Mouse (Mus musculus): ENCODE data around the gene Fam187b.
A peak's percentile ranks its signal among the peaks of the same experiment; 100 is the strongest.
"Not testable (repeated sequence)": the region's sequence is repeated elsewhere in the genome, so short reads cannot be mapped to it uniquely, and the experiment has no call there.

The Fam187b gene

GRCm38 (mm10) chr7:30973501-30974289, at the start of gene Fam187b:
TSS of gene Fam187b (plus strand) at chr7:30973790.
- DNase-seq: peak; percentile 93

- no peak for DNase-seq
Measured at GRCm38 (mm10) chr7:30924071-30924470, 49.5 kb upstream of the Fam187b start.

- DNase-seq: not testable (repeated sequence)
Measured at GRCm38 (mm10) chr7:30924581-30924980, 49.0 kb upstream of the Fam187b start, which contains the start of gene Hamp2. TSS of gene Hamp2 (minus strand) at chr7:30924681.

GRCm38 (mm10) chr7:30935422-30936099, 38.0 kb upstream of the Fam187b start:
- not testable (repeated sequence) for DNase-seq

- DNase-seq: not testable (repeated sequence)
Measured at GRCm38 (mm10) chr7:30940070-30940469, 33.5 kb upstream of the Fam187b start.

- DNase-seq: not testable (repeated sequence)
Measured at GRCm38 (mm10) chr7:30942365-30942764, 31.2 kb upstream of the Fam187b start.

GRCm38 (mm10) chr7:30943909-30944635, 29.5 kb upstream of the Fam187b start, which contains the start of gene Hamp:
TSS of gene Hamp (minus strand) at chr7:30944032.
- no peak for DNase-seq

- DNase-seq: peak; percentile 63 to 68
Measured at GRCm38 (mm10) chr7:30944706-30945105, 28.9 kb upstream of the Fam187b start.

GRCm38 (mm10) chr7:30945466-30945865, 28.1 kb upstream of the Fam187b start:
- DNase-seq: peak; percentile 69 to 75

GRCm38 (mm10) chr7:30945876-30946275, 27.7 kb upstream of the Fam187b start:
- no peak for DNase-seq

GRCm38 (mm10) chr7:30949902-30950301, 23.7 kb upstream of the Fam187b start:
- DNase-seq: not testable (repeated sequence)

- no peak for DNase-seq
Measured at GRCm38 (mm10) chr7:30952441-30953265, 20.9 kb upstream of the Fam187b start.

GRCm38 (mm10) chr7:30953459-30953858, 20.1 kb upstream of the Fam187b start:
- DNase-seq: no peak

GRCm38 (mm10) chr7:30954036-30954435, 19.6 kb upstream of the Fam187b start:
- DNase-seq: no peak

- no peak for DNase-seq
Measured at GRCm38 (mm10) chr7:30954971-30955520, 18.5 kb upstream of the Fam187b start.

GRCm38 (mm10) chr7:30955584-30956356, 17.8 kb upstream of the Fam187b start:
- DNase-seq: peak; percentile 95 to 97

- DNase-seq: peak; percentile 69 to 79
Measured at GRCm38 (mm10) chr7:30956357-30956751, 17.2 kb upstream of the Fam187b start.

- DNase-seq: peak; percentile 89 to 91
Measured at GRCm38 (mm10) chr7:30956756-30957366, 16.7 kb upstream of the Fam187b start, which contains the start of gene Usf2. TSS of gene Usf2 (minus strand) at chr7:30956803.

- DNase-seq: peak; percentile 96
Measured at GRCm38 (mm10) chr7:30957367-30957783, 16.2 kb upstream of the Fam187b start.

- peak; percentile 45 to 53 for DNase-seq
Measured at GRCm38 (mm10) chr7:30958109-30958865, 15.3 kb upstream of the Fam187b start.
